Comparison of ENCODE assay signal across 8 mouse cellular contexts in the genomic region with DNA sequence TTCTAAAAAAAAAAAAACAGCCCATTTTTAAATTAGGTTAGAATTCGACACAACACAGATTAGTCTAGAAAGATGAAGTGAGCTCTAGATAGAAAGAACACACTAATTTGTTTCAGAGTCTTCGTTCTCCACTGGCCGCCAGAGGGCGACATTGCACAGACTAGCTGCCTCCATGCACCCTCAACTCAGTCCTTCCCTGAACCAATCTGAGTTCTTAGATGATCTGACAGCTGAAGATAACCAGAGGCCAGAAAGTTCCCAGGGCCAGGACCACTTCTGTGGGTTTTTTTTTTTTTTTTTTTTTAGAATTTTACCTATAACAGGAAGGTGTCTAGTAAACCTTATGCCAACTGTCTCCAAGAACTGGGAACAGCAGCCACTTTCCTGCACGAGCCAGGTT.
DNase-seq lines count a peak whose midpoint lies in the region; ATAC-seq and TF ChIP-seq lines count a peak whose summit lies in the region.
"Not testable (repeated sequence)": the region's sequence is repeated elsewhere in the genome, so short reads cannot be mapped to it uniquely, and the experiment has no call there.

No protein-coding gene starts in this region.

- peak; percentile 26 for DNase-seq in brain, embryonic 14.5 days (ENCODE audit: low read depth)
- DNase-seq in embryonic facial prominence, embryonic 11.5 days (ENCODE audit: low spot score): peak; percentile 1
- DNase-seq in heart, postnatal 4 days: peak; percentile 4
- DNase-seq in kidney, postnatal 0 days (ENCODE audit: low spot score): peak; percentile 12
- peak; percentile 20 for DNase-seq in limb, embryonic 11.5 days (ENCODE audit: low spot score)
- DNase-seq in midbrain, embryonic 14.5 days: peak; percentile 29
- peak; percentile 47 for DNase-seq in thymus, postnatal 0 days (ENCODE audit: low spot score)

- peak; percentile 55 for ATAC-seq in CD4-positive, CD25-positive, alpha-beta regulatory T cell, adult 4 months
- ATAC-seq in embryonic facial prominence, embryonic 11.5 days (replicated peaks; ENCODE audit: insufficient number of reproducible peaks, low FRiP score, low TSS enrichment, low read depth); kidney, postnatal 0 days (replicated peaks; ENCODE audit: low FRiP score, low read depth); limb, embryonic 11.5 days (ENCODE audit: insufficient number of reproducible peaks, low FRiP score, low TSS enrichment, low read depth); midbrain, embryonic 14.5 days (ENCODE audit: low FRiP score, low TSS enrichment): not testable (repeated sequence)

- not testable (repeated sequence) for H3K4me3 ChIP-seq in embryonic facial prominence, embryonic 11.5 days (ENCODE audit: low read depth, low read length); kidney, postnatal 0 days (replicated peaks; ENCODE audit: low read depth, low read length); limb, embryonic 11.5 days (ENCODE audit: low read depth, low read length); midbrain, embryonic 14.5 days (replicated peaks; ENCODE audit: low read depth, low read length)

- TF ChIP-seq CTCF in brain, embryonic 14.5 days (IDR thresholded peaks at IDR 0.05; ENCODE audit: borderline replicate concordance, extremely low read depth, insufficient read depth, insufficient read length): not testable (repeated sequence)
- TF ChIP-seq CTCF in kidney, postnatal 0 days (IDR thresholded peaks at IDR 0.05; ENCODE audit: low read depth): peak; percentile 49; the same call in 1 of the 2 replicates

- H3K9ac ChIP-seq in embryonic facial prominence, embryonic 11.5 days (replicated peaks; ENCODE audit: low read length); kidney, postnatal 0 days (ENCODE audit: low read depth, low read length); limb, embryonic 11.5 days (ENCODE audit: low read length); midbrain, embryonic 14.5 days (replicated peaks; ENCODE audit: low read length): not testable (repeated sequence)

- H3K36me3 ChIP-seq in embryonic facial prominence, embryonic 11.5 days (replicated peaks; ENCODE audit: control insufficient read depth, insufficient read depth, low read depth, low read length); kidney, postnatal 0 days (ENCODE audit: insufficient read depth, low read length); limb, embryonic 11.5 days (ENCODE audit: control insufficient read depth, insufficient read depth, low read length); midbrain, embryonic 14.5 days (ENCODE audit: control insufficient read depth, insufficient read depth, low read length): not testable (repeated sequence)

- not testable (repeated sequence) for H3K4me1 ChIP-seq in embryonic facial prominence, embryonic 11.5 days (ENCODE audit: control insufficient read depth, insufficient read depth, low read length); kidney, postnatal 0 days (replicated peaks; ENCODE audit: insufficient read depth, low read length); limb, embryonic 11.5 days (ENCODE audit: control insufficient read depth, insufficient read depth, low read length); midbrain, embryonic 14.5 days (ENCODE audit: control insufficient read depth, insufficient read depth, low read length)

- H3K4me2 ChIP-seq in embryonic facial prominence, embryonic 11.5 days (ENCODE audit: low read depth, low read length); kidney, postnatal 0 days (ENCODE audit: low read length); limb, embryonic 11.5 days (ENCODE audit: low read depth, severe bottlenecking); midbrain, embryonic 14.5 days (ENCODE audit: low read length): not testable (repeated sequence)

- not testable (repeated sequence) for H3K27ac ChIP-seq in embryonic facial prominence, embryonic 11.5 days (replicated peaks; ENCODE audit: low read depth, low read length); kidney, postnatal 0 days; limb, embryonic 11.5 days (replicated peaks; ENCODE audit: low read depth, low read length); midbrain, embryonic 14.5 days (replicated peaks; ENCODE audit: low read depth, low read length)

- TF ChIP-seq POLR2A in brain, embryonic 14.5 days (IDR thresholded peaks at IDR 0.05; ENCODE audit: borderline replicate concordance, extremely low read depth, insufficient read depth, insufficient read length, poor library complexity, severe bottlenecking): not testable (repeated sequence)

- H3K27me3 ChIP-seq in embryonic facial prominence, embryonic 11.5 days (ENCODE audit: control insufficient read depth, insufficient read depth, low read length); kidney, postnatal 0 days (ENCODE audit: insufficient read depth, low read length); limb, embryonic 11.5 days (ENCODE audit: control insufficient read depth, insufficient read depth, low read length); midbrain, embryonic 14.5 days (ENCODE audit: control insufficient read depth, insufficient read depth, low read length): not testable (repeated sequence)

- 29% methylated on average over 5 of the region's 5 CpGs for WGBS in embryonic facial prominence, embryonic 11.5 days
- 30% methylated on average over 5 of the region's 5 CpGs for WGBS in kidney, postnatal 0 days
- 31% methylated on average over 5 of the region's 5 CpGs for WGBS in limb, embryonic 11.5 days
- WGBS in midbrain, embryonic 14.5 days: 33% methylated on average over 5 of the region's 5 CpGs

- not testable (repeated sequence) for H3K9me3 ChIP-seq in embryonic facial prominence, embryonic 11.5 days (replicated peaks; ENCODE audit: control insufficient read depth, low read length); kidney, postnatal 0 days (replicated peaks; ENCODE audit: low read length); limb, embryonic 11.5 days (ENCODE audit: control insufficient read depth, low read length); midbrain, embryonic 14.5 days (ENCODE audit: control insufficient read depth, low read length)
